ENCODE assay signal across 14 mouse cellular contexts in the genomic region with DNA sequence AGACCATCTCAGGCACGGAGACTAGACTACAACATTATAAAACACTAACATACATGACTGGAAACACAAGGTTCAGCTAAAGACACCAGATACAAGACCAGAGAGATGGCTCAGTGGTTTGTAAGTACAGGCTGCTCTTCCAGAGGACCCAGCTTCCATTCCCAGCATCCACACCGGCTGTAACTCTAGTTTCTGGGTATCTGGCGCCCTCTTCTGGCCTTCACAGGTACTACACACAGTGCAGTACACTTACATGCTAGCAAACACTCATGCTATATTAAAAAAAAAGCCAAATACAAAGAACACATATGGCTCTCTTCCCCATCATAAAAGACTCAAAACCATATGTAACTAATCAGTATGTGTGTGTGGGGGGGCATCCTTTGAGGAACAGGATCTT. TPM values are rescaled to one million over a fixed set of nuclear protein-coding genes. Genes with fewer than 3 reads are reported as not detected.
DNase-seq lines count a peak whose midpoint lies in the region; ATAC-seq and TF ChIP-seq lines count a peak whose summit lies in the region.
"Had no signal": no experiment of that assay in that cellular context is flagged by ENCODE, and none has a peak within 500 bp of the region (broad histone marks: within the 10 kb centered on the region; RNA-seq: fewer than 3 reads in every experiment).

No protein-coding gene starts in this region.

- TF ChIP-seq POLR2A in ES-Bruce4 (IDR thresholded peaks at IDR 0.05; ENCODE audit: insufficient read depth, low read length), result no peak

- TF ChIP-seq CTCF in ES-Bruce4 (IDR thresholded peaks at IDR 0.05; ENCODE audit: low read depth, low read length), result peak; percentile 57
- TF ChIP-seq CTCF in liver, embryonic 14.5 days (IDR thresholded peaks at IDR 0.05; ENCODE audit: low read depth), result peak; percentile 76

- H3K4me3 ChIP-seq in liver, embryonic 12.5 days, result no peak overlapping the region
- no peak overlapping the region for H3K4me3 ChIP-seq in ES-Bruce4 (ENCODE audit: low read depth, low read length)
- H3K4me3 ChIP-seq in liver, embryonic 14.5 days (ENCODE audit: insufficient read depth in 1 of 2, low read depth in 2 of 2, low read length in 2 of 2), result no peak overlapping the region
- H3K4me3 ChIP-seq: intestine, embryonic 15.5 days; lung, embryonic 15.5 days; myocyte had no signal

- TF ChIP-seq EP300 in ES-Bruce4 (IDR thresholded peaks at IDR 0.05; ENCODE audit: insufficient read depth, low read depth, low read length), result no peak
- TF ChIP-seq EP300 in liver, embryonic 14.5 days (IDR thresholded peaks at IDR 0.05; ENCODE audit: low read depth), result no peak

- H3K9me3 ChIP-seq in liver, embryonic 12.5 days (replicated peaks), result peaks cover 5% of the 10 kb centered on the region
- H3K9me3 ChIP-seq in ES-Bruce4 (replicated peaks; ENCODE audit: control insufficient read depth, insufficient read depth, low read length, poor library complexity, severe bottlenecking), result 0 out of 2 replicates have a peak, but pooled peaks cover 2% of the 10 kb centered on the region
- H3K9me3 ChIP-seq in liver, embryonic 14.5 days (ENCODE audit: control insufficient read depth, low read length), result peaks cover 2% of the 10 kb centered on the region; the same call in 1 of the 2 replicates
- H3K9me3 ChIP-seq: intestine, embryonic 15.5 days; lung, embryonic 15.5 days had no signal

- H3K9ac ChIP-seq in liver, embryonic 12.5 days, result no peak overlapping the region
- H3K9ac ChIP-seq in ES-Bruce4 (ENCODE audit: low read depth, poor library complexity, severe bottlenecking), result no peak overlapping the region
- H3K9ac ChIP-seq in liver, embryonic 14.5 days (replicated peaks), result no peak overlapping the region
- H3K9ac ChIP-seq: intestine, embryonic 15.5 days; lung, embryonic 15.5 days had no signal

- no peak overlapping the region for H3K4me2 ChIP-seq in liver, embryonic 12.5 days
- no peak overlapping the region for H3K4me2 ChIP-seq in liver, embryonic 14.5 days (ENCODE audit: low read depth)
- H3K4me2 ChIP-seq: intestine, embryonic 15.5 days; lung, embryonic 15.5 days had no signal

- H3K27me3 ChIP-seq in liver, embryonic 12.5 days (replicated peaks), result peaks cover 2% of the 10 kb centered on the region; the same call in 1 of the 2 replicates
- H3K27me3 ChIP-seq in ES-Bruce4 (ENCODE audit: control insufficient read depth, insufficient read depth, low read length, poor library complexity, severe bottlenecking), result no peaks in the 10 kb centered on the region
- no peaks in the 10 kb centered on the region for H3K27me3 ChIP-seq in liver, embryonic 14.5 days (ENCODE audit: control insufficient read depth, insufficient read depth, low read length)
- H3K27me3 ChIP-seq: intestine, embryonic 15.5 days; lung, embryonic 15.5 days had no signal

- 52% methylated on average over 3 of the region's 3 CpGs for WGBS in liver, embryonic 12.5 days (ENCODE audit: insufficient replicate concordance)
- WGBS in liver, embryonic 14.5 days (ENCODE audit: insufficient replicate concordance), result 59% methylated on average over 3 of the region's 3 CpGs

- no peaks in the 10 kb centered on the region for H3K36me3 ChIP-seq in liver, embryonic 12.5 days
- no peaks in the 10 kb centered on the region for H3K36me3 ChIP-seq in ES-Bruce4 (ENCODE audit: control insufficient read depth, insufficient read depth, low read length, poor library complexity, severe bottlenecking)
- H3K36me3 ChIP-seq in liver, embryonic 14.5 days (replicated peaks; ENCODE audit: control insufficient read depth, insufficient read depth, low read depth), result no peaks in the 10 kb centered on the region
- H3K36me3 ChIP-seq: intestine, embryonic 15.5 days; lung, embryonic 15.5 days had no signal

- no peaks in the 10 kb centered on the region for H3K4me1 ChIP-seq in liver, embryonic 12.5 days
- no peaks in the 10 kb centered on the region for H3K4me1 ChIP-seq in ES-Bruce4 (ENCODE audit: control insufficient read depth, insufficient read depth, low read length)
- H3K4me1 ChIP-seq in liver, embryonic 14.5 days (replicated peaks; ENCODE audit: control insufficient read depth in 2 of 2, insufficient read depth in 2 of 2, low read length in 1 of 2), result no peaks in the 10 kb centered on the region
- H3K4me1 ChIP-seq: intestine, embryonic 15.5 days; lung, embryonic 15.5 days had no signal

- no peak for ATAC-seq in CD4-positive, CD25-positive, alpha-beta regulatory T cell, adult 4 months
- ATAC-seq in liver, embryonic 12.5 days, result no peak
- no peak for ATAC-seq in liver, embryonic 14.5 days (ENCODE audit: insufficient read depth)
- ATAC-seq: intestine, embryonic 15.5 days had no signal

- DNase-seq in CD4-positive, CD25-positive, alpha-beta regulatory T cell, adult 2 months (ENCODE audit: low read depth, low spot score), result peak; percentile 52
- DNase-seq in liver, result peak; percentile 15
- DNase-seq in liver, embryonic 14.5 days (ENCODE audit: low read depth in 3 of 3, low spot score in 3 of 3), result no peak
- no peak for DNase-seq in layer of hippocampus, postnatal 25 days (ENCODE audit: extremely low spot score in 1 of 2, low spot score in 1 of 2)
- no peak for DNase-seq in frontal cortex, postnatal 14 days (ENCODE audit: low spot score in 2 of 2)
- DNase-seq: adrenal gland, postnatal 10 days; heart, adult 18-20 months; heart, postnatal 10 days had no signal

- no peak overlapping the region for H3K27ac ChIP-seq in liver, embryonic 12.5 days
- no peak overlapping the region for H3K27ac ChIP-seq in ES-Bruce4 (ENCODE audit: insufficient read depth, low read length)
- H3K27ac ChIP-seq in liver, embryonic 14.5 days, result no peak overlapping the region
- H3K27ac ChIP-seq: intestine, embryonic 15.5 days; lung, embryonic 15.5 days had no signal

RNA-seq across cellular contexts. Expression of gene Srrm1, which starts 22.3 kb away (rescaled TPM):
- polyA plus RNA-seq in CD4-positive, CD25-positive, alpha-beta regulatory T cell, adult 4 months (2017; shearing (Covaris generic)), result 100 to 1,000 TPM; 229 to 232 TPM
- polyA plus RNA-seq in liver, embryonic 12.5 days (2016; fragmentation: Nextera tagmentation; extraction: Ambion mirVana), result 170 and 173 TPM in 2 replicates
- 410 and 411 TPM in 2 replicates for polyA plus RNA-seq in ES-Bruce4 (2011; ENCODE audit: insufficient read depth, insufficient read length, low read depth, missing spikeins)
- polyA plus RNA-seq in liver, embryonic 14.5 days (2012; rRNA removed), result 26.7 and 43.6 TPM in 2 replicates
- polyA plus RNA-seq in liver, embryonic 14.5 days (2014; fragmentation: Nextera tagmentation; extraction: Ambion mirVana), result 94.8 and 99.4 TPM in 2 replicates
- 100 to 1,000 TPM; 102 to 140 TPM for total RNA-seq in layer of hippocampus, postnatal 25 days (2021)

RNA-seq across cellular contexts. Expression of gene Ncmap, which starts 22.6 kb away (rescaled TPM):
- 10 to 100 TPM; 68.5 to 95.2 TPM for polyA plus RNA-seq in CD4-positive, CD25-positive, alpha-beta regulatory T cell, adult 4 months (2017; shearing (Covaris generic))
- 0.08 and 0.11 TPM in 2 replicates for polyA plus RNA-seq in liver, embryonic 12.5 days (2016; fragmentation: Nextera tagmentation; extraction: Ambion mirVana)
- polyA plus RNA-seq in ES-Bruce4 (2011; ENCODE audit: insufficient read depth, insufficient read length, low read depth, missing spikeins), result 2.3 TPM in 2 replicates
- 0.04 and 0.08 TPM in 2 replicates for polyA plus RNA-seq in liver, embryonic 14.5 days (2012; rRNA removed)
- polyA plus RNA-seq in liver, embryonic 14.5 days (2014; fragmentation: Nextera tagmentation; extraction: Ambion mirVana), result 0.06 TPM in 1 of 2 replicates, not detected in the other
- total RNA-seq in layer of hippocampus, postnatal 25 days (2021), result under 1 TPM in 1 of 2 experiments, not detected in 1; 0.54 TPM
- total RNA-seq: heart, adult 18-20 months had no signal

RNA-seq across cellular contexts. Expression of gene Rcan3, which starts 58.2 kb away (rescaled TPM):
- polyA plus RNA-seq in CD4-positive, CD25-positive, alpha-beta regulatory T cell, adult 4 months (2017; shearing (Covaris generic)), result 10 to 100 TPM; 15.0 to 16.0 TPM
- polyA plus RNA-seq in liver, embryonic 12.5 days (2016; fragmentation: Nextera tagmentation; extraction: Ambion mirVana), result 4.9 and 8.3 TPM in 2 replicates
- polyA plus RNA-seq in ES-Bruce4 (2011; ENCODE audit: insufficient read depth, insufficient read length, low read depth, missing spikeins), result 15.9 and 19.7 TPM in 2 replicates
- 1.7 and 2.2 TPM in 2 replicates for polyA plus RNA-seq in liver, embryonic 14.5 days (2012; rRNA removed)
- 2.8 and 3.1 TPM in 2 replicates for polyA plus RNA-seq in liver, embryonic 14.5 days (2014; fragmentation: Nextera tagmentation; extraction: Ambion mirVana)
- total RNA-seq in layer of hippocampus, postnatal 25 days (2021), result 10 to 100 TPM; 27.8 to 29.7 TPM

Comparison
In these comparisons a context has a peak if more than half of its experiments do, and no peak if none do; other contexts are left out.
1. DNase-seq: peak in CD4-positive, CD25-positive, alpha-beta regulatory T cell, adult 2 months (single experiment) and liver (single experiment); none in liver, embryonic 14.5 days (0 of 3), layer of hippocampus, postnatal 25 days (0 of 2) and frontal cortex, postnatal 14 days (0 of 2).
2. RNA of gene Ncmap, which starts 22.6 kb away (polyA plus RNA-seq): 68.5 to 95.2 TPM in CD4-positive, CD25-positive, alpha-beta regulatory T cell, adult 4 months; 2.3 TPM in ES-Bruce4, 0.08 to 0.11 TPM in liver, embryonic 12.5 days and 0.04 to 0.08 TPM in liver, embryonic 14.5 days; every median in the first group is over 10 times any median in the second.